Mouse (Mus musculus) T-helper 17 cell (primary cell): Measurements from ENCODE around the gene Olfr395.
"Not testable (repeated sequence)": the region's sequence is repeated elsewhere in the genome, so short reads cannot be mapped to it uniquely, and the experiment has no call there.

Experiments used
- in situ Hi-C, 2 experiments: fragments of 300-600 bp; cut with MboI, MseI; formaldehyde crosslinking; loops; 1 replicate in 1 of 2; 2 replicates in 1 of 2; pipeline ENCODE4 v1.15.1; 2025; ENCODE audit warnings: high pct_unique_total_duplicates in 2 of 2

The Olfr395 gene

DNA sequence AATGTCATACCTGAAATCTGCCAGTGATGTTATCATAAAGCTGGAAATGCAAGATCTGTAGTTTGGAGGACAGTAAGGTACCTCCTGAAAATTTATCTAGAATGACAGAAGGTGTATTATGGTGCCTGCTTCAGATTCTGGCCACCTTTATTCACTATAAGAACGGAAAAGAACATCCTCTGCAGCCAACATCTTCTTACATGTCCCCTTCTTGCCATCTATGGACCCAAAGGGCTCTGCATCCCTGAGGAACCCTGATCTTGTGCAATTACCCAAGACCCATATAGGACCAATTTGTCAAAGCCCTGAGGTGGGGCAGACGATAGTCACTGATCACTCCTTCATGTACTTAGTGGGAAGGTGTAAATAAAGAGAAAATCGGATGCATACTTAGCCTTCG is at the start of gene Olfr395:
Gene Olfr395 (minus strand): TSS at position 101 of the 400 bp plus-strand sequence.
- in situ Hi-C loops, result not testable (repeated sequence)

GRCm38 (mm10) chr11:73936377-73936776 is 27.3 kb upstream of the Olfr395 start, which contains the start of gene Olfr23:
Olfr23 (plus strand) TSS chr11:73936677.
- in situ Hi-C loops, result no loop called here

DNA sequence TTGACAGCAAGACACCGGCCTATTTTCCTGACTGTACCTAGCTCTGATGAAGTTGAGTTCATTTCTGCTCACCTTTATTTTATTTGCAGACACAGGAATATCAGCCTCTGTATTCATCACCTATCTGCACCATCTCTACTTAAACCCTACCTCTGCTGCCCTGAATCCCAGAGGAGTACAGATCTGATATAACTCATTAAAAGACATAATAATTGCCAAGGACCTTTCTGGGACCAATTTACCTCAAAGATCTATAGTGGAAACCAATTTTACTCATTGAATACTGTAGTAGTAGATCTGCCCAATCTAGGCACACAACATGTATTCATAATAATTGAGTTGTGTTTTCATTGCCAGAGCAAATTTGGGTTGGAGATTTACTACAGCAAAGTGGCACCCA is 18.4 kb downstream of the Olfr395 start, which contains the start of gene Olfr394:
Gene Olfr394 (minus strand): TSS at position 101 of the 400 bp plus-strand sequence.
- in situ Hi-C loops, result no loop called here
